Mouse (Mus musculus) layer of hippocampus, postnatal 10 days (tissue): ENCODE measurements around the gene Olfr1157. TPM values are rescaled to one million over a fixed set of nuclear protein-coding genes. Genes with fewer than 3 reads are reported as not detected.

Source experiments
- DNase-seq, 2 experiments: peaks; one replicate each; pipeline ENCODE4 v3.0.0; 2021; ENCODE audit warnings: low spot score in 2 of 2
- long read RNA-seq: library from polyadenylated mRNA; stranded (forward); transcript quantifications from one replicate; pipeline ENCODE4 v2.0.0, GENCODE M21; 2023
- total RNA-seq, 2 experiments: library from RNA; stranded (reverse); gene quantifications; 2 replicates each; pipeline ENCODE4 v1.2.3; 2021

Gene Olfr1157
- total RNA-seq: not detected
- long read RNA-seq: 0 reads

DNA sequence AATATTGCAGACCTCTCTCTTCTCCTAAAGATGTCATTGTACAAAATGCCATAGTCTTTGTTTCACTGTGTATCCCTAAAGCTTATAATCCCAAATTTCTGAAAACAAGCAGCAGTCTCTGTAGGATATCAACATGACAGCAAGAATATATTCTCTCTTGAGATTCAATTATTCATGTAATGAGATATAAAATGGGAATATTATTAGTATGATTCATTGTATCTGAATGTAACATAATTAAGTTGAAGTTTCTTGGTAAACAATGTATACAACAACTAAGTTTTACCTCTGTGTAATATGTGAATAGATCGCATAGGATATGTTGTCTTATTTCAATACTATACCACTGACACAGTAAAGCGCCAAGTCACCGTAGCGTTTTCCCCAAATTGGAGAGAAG, at the start of gene Olfr1157:
TSS of gene Olfr1157 (minus strand) at position 101 of the 400 bp plus-strand sequence.
- DNase-seq: no peak

DNA sequence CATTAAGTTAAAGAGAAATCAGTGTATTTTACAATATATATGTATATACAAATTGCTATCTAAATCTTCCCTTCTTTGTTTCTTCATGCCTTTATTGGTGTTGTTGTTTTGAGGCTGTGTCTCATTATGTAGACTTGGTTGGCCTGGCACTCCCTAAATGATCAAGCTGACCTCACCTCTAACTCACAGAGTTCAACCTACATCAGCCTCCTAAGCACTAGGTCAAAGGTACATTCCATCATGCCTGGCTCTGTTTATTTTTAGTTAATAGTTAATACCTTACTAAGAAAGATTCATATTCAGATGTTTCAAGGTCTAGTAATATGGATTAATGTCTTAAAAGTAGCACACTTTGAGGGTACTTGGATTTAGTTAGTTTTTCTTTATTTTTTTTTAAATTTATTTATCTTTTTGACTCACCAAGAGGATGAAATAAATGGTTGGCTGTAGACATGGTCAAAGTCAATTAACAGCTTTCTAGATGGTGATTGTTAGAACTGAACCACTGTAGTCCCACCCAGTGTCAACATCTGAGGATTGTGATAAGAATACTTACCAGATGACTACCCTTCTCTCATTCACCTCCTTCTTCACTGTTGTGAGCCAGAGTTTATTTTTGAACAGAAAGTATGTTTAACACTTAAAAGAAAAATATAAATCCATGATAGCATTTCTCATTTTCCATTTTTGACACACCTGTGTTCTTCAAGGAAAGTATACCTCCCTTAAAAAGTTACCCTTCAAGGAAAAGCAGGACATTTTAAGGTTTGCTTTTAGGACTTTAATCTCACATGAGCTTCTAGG, 39.6 kb upstream of the Olfr1157 start, which contains the start of gene Olfr1160:
TSS of gene Olfr1160 (minus strand) at position 754 of the 804 bp plus-strand sequence.
- DNase-seq: no peak

DNA sequence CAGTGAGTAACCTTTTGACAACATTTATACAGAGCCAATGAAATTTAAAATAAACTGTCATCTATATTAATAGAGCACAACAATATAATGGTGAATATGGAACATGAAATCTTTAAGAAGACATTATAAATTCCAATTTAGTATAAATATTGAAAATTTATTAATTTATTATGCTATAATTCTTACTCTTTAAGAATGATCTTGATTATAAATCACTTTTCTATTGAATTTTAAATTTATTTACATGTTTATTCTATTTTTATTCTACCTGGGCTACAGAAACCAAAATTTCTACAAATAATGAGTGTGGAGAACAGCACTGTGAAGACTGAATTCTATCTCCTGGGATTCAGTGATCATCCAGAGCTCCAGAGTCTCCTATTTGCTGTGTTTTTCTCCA, 21.7 kb upstream of the Olfr1157 start, which contains the start of gene Olfr1158:
TSS of gene Olfr1158 (plus strand) at position 301 of the 400 bp plus-strand sequence.
- no peak for DNase-seq

DNA sequence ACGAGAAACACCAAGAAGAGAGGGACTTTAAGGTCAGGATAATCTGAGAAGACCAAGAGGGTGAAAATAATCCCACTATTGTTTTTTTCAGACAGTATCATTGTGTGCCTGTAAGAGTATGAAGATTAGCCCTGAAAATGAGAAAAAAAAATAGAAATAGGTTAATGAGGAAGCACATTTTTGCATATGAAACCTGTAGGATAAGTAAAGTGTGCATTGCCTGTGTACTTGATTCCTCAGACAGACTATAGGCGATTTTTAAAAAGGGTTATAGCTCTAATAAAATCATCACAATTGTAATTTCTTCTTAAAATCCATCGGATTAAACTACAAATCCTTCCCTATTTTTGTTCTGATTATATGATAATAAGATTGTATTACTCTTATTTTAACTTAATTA, 6.5 kb upstream of the Olfr1157 start, which contains the start of gene Olfr74:
TSS of gene Olfr74 (minus strand) at position 101 of the 400 bp plus-strand sequence.
- DNase-seq: no peak

DNA sequence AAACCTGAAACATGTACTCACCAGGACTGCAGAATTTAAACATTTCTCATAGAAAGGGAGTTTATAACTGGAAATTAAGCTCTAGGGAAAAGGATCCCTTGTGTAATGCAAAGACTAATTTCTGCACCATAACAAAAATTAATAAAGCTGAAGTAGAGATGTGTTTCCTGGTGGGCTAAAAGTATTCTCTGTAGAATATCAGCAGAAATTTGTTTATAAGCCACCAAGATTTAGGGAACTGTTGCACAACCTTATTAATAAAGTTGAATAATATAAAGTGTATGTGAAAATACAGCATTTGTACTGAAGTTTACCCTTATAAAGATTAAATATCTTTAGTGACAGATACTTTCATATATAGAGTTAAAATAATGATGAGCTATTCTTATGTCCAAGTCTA, 15.1 kb downstream of the Olfr1157 start, which contains the start of gene Olfr1156:
TSS of gene Olfr1156 (minus strand) at position 101 of the 400 bp plus-strand sequence.
- DNase-seq: no peak

DNA sequence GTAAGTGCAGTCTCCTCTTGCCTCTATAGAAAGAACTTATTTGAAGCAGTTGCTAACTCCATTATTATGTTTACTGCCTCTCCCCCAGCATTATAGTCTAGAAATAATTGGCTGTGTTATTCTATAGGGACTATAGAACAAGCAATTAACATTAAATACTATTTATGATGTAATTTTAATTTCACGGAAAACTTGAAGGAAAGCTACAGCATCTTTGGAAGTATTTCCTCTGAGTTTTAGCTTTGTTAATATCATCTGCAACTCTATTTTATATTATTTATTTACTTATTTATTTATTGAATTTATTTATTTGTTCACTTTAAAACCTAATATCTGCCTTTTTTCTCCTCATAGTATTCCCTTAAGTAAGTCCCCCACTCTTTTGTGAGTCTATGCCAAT, 23.1 kb downstream of the Olfr1157 start, which contains the start of gene Olfr1155:
TSS of gene Olfr1155 (minus strand) at position 101 of the 400 bp plus-strand sequence.
- DNase-seq: no peak

Other genes starting within 250 kb of the Olfr1157 start
- gene Olfr1138, start 228.3 kb downstream of the Olfr1157 start, total RNA-seq: not detected
- not detected for gene Olfr1140, start 224.5 kb downstream of the Olfr1157 start, total RNA-seq
- not detected for gene Olfr1141, start 214.3 kb downstream of the Olfr1157 start, total RNA-seq
- not detected for gene Olfr152, start 188.8 kb downstream of the Olfr1157 start, total RNA-seq
- gene Olfr1143, start 167.7 kb downstream of the Olfr1157 start, total RNA-seq: not detected
- not detected for gene Olfr1145, start 158.5 kb downstream of the Olfr1157 start, total RNA-seq
- not detected for gene Olfr1148, start 137.8 kb downstream of the Olfr1157 start, total RNA-seq
- not detected for gene Olfr1150-ps1, start 124.3 kb downstream of the Olfr1157 start, total RNA-seq
- gene Olfr1151, start 112.4 kb downstream of the Olfr1157 start, total RNA-seq: not detected
- under 1 TPM in 1 of 2 experiments, not detected in 1; 0.04 TPM for gene Olfr1152, start 101.8 kb downstream of the Olfr1157 start, total RNA-seq
- gene Olfr1153, start 73.3 kb downstream of the Olfr1157 start, total RNA-seq: not detected
- gene Olfr1154, start 63.1 kb downstream of the Olfr1157 start, total RNA-seq: not detected
- not detected for gene Olfr1155, start 23.2 kb downstream of the Olfr1157 start, total RNA-seq
- not detected for gene Olfr1156, start 15.2 kb downstream of the Olfr1157 start, total RNA-seq
- gene Olfr74, start 6.4 kb upstream of the Olfr1157 start, total RNA-seq: not detected
- not detected for gene Olfr1158, start 21.8 kb upstream of the Olfr1157 start, total RNA-seq
- not detected for gene Olfr1160, start 40.0 kb upstream of the Olfr1157 start, total RNA-seq
- not detected for gene Olfr1161, start 54.5 kb upstream of the Olfr1157 start, total RNA-seq
- not detected for gene Olfr73, start 69.4 kb upstream of the Olfr1157 start, total RNA-seq
- not detected for gene Olfr1162, start 82.8 kb upstream of the Olfr1157 start, total RNA-seq
- gene Olfr1163, start 103.5 kb upstream of the Olfr1157 start, total RNA-seq: not detected
- not detected for gene Olfr1164, start 125.7 kb upstream of the Olfr1157 start, total RNA-seq
- not detected for gene Olfr1166, start 160.0 kb upstream of the Olfr1157 start, total RNA-seq
- gene Olfr1167, start 186.9 kb upstream of the Olfr1157 start, total RNA-seq: not detected
- not detected for gene Olfr1168, start 213.6 kb upstream of the Olfr1157 start, total RNA-seq